Mouse (Mus musculus) CD4-positive, CD25-positive, alpha-beta regulatory T cell, adult 2 months (primary cell): ENCODE data around the gene Il2rg.

ENCODE experiments used
- DNase-seq: peaks from one replicate; pipeline ENCODE4 v3.0.0-alpha.2; 2012; ENCODE audit warnings: low read depth, low spot score

The Il2rg gene

GRCm38 (mm10) chrX:101260441-101261325 lies 7.4 kb downstream of the Il2rg start:
- peak; percentile 59 for DNase-seq

- peak; percentile 76 for DNase-seq
Observed at GRCm38 (mm10) chrX:101256603-101257002, 11.5 kb downstream of the Il2rg start.

GRCm38 (mm10) chrX:101254740-101255139 lies 13.3 kb downstream of the Il2rg start:
- no peak for DNase-seq

- peak; percentile 93 for DNase-seq
Observed at GRCm38 (mm10) chrX:101253952-101254729, 13.9 kb downstream of the Il2rg start, which contains the start of gene Foxo4. Gene Foxo4, plus strand, starts transcription at chrX:101254528.

- DNase-seq: no peak
Observed at GRCm38 (mm10) chrX:101245011-101245410, 23.0 kb downstream of the Il2rg start.

GRCm38 (mm10) chrX:101222796-101223162 lies 45.3 kb downstream of the Il2rg start:
- DNase-seq: no peak

GRCm38 (mm10) chrX:101221834-101222795 lies 45.9 kb downstream of the Il2rg start, which contains the start of gene Snx12:
Gene Snx12, minus strand, starts transcription at chrX:101222563.
- peak; percentile 92 for DNase-seq
